Mouse (Mus musculus) colon, adult 2 months (tissue): ENCODE data around the gene Akap12. TPM values are rescaled to one million over a fixed set of nuclear protein-coding genes. Genes with fewer than 3 reads are reported as not detected.

Experiments
- polyA plus RNA-seq: library from polyadenylated mRNA; depleted of rRNA; stranded (reverse); fragments of >200 nt; gene quantifications from 2 replicates; pipeline ENCODE4 v1.2.3, GENCODE M21; 2012; rRNA removed

The Akap12 gene
- polyA plus RNA-seq = 3.1 and 3.6 TPM in 2 replicates

DNA sequence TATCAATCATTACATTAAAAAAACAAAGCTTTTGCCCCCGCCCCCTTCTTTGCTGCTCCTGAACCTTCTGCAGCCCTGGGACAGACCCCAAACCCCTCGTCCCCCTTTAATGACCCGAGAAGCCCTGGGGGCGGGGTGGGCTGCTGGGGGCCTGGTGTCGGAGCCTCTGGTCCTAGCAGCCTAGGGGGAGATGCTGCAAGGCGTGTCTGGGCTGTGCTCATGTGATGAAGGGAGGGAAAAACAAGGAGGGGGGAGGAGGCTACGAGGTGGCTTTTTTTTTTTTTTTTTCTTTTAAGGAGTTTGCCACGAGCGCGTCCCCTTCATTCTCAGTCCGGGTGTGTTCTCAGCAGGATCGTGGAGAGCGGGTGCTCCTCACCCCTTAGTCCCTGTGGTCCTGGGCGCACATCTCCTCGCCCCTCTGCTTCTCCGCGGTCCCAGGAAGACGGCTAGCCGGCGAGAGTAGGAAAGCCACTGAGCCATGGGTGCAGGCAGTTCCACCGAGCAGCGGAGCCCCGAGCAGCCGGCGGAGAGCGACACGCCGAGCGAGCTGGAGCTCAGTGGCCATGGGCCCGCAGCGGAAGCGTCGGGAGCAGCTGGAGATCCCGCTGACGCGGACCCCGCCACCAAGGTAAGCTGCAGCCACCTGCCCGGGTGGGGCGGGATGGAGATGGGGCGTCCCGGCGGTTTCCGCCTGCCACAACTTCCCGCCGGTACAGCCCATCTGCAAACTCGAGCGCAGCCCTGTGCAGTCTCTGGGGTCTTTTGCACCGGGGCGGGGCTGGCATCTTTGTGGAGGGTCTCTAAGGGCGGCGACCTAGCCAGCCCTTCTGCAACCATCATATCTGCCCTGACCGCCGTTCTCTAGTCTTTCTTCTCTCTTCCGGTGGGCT lies at the start of gene Akap12:
Gene Akap12 (plus strand): TSS at position 340 of the 890 bp plus-strand sequence.

DNA sequence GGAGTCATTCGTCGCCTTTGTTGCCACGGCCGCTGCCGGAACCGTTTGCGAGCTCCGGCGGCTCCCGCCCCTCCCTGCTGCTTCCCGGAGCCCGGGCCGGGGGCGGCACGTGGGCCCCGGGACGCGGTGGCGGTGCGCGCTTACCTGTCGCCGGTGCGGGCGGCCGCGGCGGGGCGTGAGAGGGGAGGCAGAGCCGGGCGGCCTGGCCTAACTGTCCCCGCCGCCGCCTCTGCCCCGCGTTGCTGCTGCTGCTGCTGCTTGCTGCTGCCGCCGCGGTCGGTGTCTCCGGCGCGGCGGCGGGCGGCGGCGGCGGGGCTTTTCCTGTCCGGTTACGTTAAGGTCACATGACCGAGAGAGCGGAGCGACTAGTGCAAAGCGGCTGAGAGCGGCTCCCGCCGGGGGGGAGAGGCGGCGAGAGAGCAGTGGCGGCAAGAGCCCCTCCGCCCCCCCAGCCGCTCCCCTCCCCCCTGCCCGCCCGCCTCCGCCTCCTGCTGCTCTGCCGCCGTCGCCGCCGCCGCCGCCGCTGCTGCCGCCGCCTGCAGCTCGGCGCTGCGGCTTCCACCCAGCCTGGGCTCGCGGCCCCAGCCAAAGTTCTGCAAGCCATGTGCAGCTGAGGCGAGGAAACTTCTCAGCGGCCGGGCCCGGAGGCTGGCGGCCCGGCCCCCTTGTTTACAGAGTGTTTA lies 121.7 kb downstream of the Akap12 start, which contains the start of gene Zbtb2:
Gene Zbtb2 (minus strand): TSS at position 408 of the 683 bp plus-strand sequence.

Other genes with a start within 250 kb of the Akap12 start
- 7.8 and 7.9 TPM in 2 replicates for gene Zbtb2, start 121.7 kb downstream of the Akap12 start, polyA plus RNA-seq
- gene Rmnd1, start 166.0 kb downstream of the Akap12 start, polyA plus RNA-seq = 17.2 and 17.3 TPM in 2 replicates
- gene Armt1, start 166.1 kb downstream of the Akap12 start, polyA plus RNA-seq = 4.8 and 5.6 TPM in 2 replicates
- 0.16 and 0.67 TPM in 2 replicates for gene Ccdc170, start 216.1 kb downstream of the Akap12 start, polyA plus RNA-seq